Mouse (Mus musculus) olfactory bulb, adult 2 months (tissue): Measurements from ENCODE around the gene Med10. TPM values are rescaled to one million over a fixed set of nuclear protein-coding genes. Genes with fewer than 3 reads are reported as not detected.

Experiments
- H3K27ac ChIP-seq: fragments of 200-500 bp; 2 replicates; pipeline ENCODE4 v1.5.1; 2012; ENCODE audit warnings: low read depth, low read length; ENCODE audit not compliant: insufficient read depth
- H3K4me1 ChIP-seq: fragments of 200-500 bp; 2 replicates; pipeline ENCODE4 v1.6.1; 2012; ENCODE audit warnings: low read length; ENCODE audit not compliant: control insufficient read depth, insufficient read depth
- H3K4me3 ChIP-seq: fragments of 200-500 bp; 2 replicates; pipeline ENCODE4 v1.5.1; 2012; ENCODE audit warnings: mild to moderate bottlenecking, low read depth, low read length, moderate library complexity; ENCODE audit not compliant: insufficient read depth
- CTCF ChIP-seq: fragments of 200-500 bp; IDR thresholded peaks from 2 replicates; pipeline ENCODE4 v1.5.1; 2012; ENCODE audit warnings: low read depth, mild to moderate bottlenecking, low read length, moderate library complexity; ENCODE audit not compliant: insufficient read depth
- POLR2A ChIP-seq: fragments of 200-500 bp; IDR thresholded peaks from 2 replicates; pipeline ENCODE4 v1.6.1; 2012; ENCODE audit warnings: mild to moderate bottlenecking, low read depth, low read length, moderate library complexity; ENCODE audit not compliant: insufficient read depth
- WGBS: fragments of 180-500 bp; shearing (Covaris S2); methylation state at CpG from one replicate; pipeline ENCODE4 v1.1.7; 2018; 5-methylcytosine and 5-hydroxymethylcytosine counted together
- polyA plus RNA-seq: library from polyadenylated mRNA; stranded (reverse); fragments of >200 nt; gene quantifications from 2 replicates; pipeline ENCODE4 v1.2.4, GENCODE M21; 2012; ENCODE audit warnings: low replicate concordance; ENCODE audit not compliant: missing spikeins, insufficient read depth, insufficient read length

Gene Med10
- not detected in 2 replicates for polyA plus RNA-seq

- no peak for TF ChIP-seq POLR2A
- TF ChIP-seq CTCF = no peak
- WGBS = 78% methylated on average over 5 of the region's 5 CpGs
- H3K4me3 ChIP-seq = no peak within 1 kb of the TSS
- H3K4me1 ChIP-seq = no peaks in the 10 kb centered on the region
- H3K27ac ChIP-seq = no peak within 1 kb of the TSS
These were observed at the start of gene Med10 for GRCm38 (mm10) chr13:69802095-69802494. Med10 (plus strand) TSS chr13:69802395.

GRCm38 (mm10) chr13:69752875-69753274, 49.3 kb upstream of the Med10 start:
- WGBS = 90% methylated on average over 2 of the region's 2 CpGs
- TF ChIP-seq POLR2A (no peak), CTCF (no peak)
- Histone ChIP-seq H3K4me3 (no peak overlapping the region), H3K27ac (no peak overlapping the region), H3K4me1 (peaks cover 5% of the 10 kb centered on the region; the same call in 1 of the 2 replicates)

- 43% methylated on average over 6 of the region's 6 CpGs for whole genome bisulfite sequencing
- no peak overlapping the region for H3K27ac ChIP-seq
- H3K4me1 ChIP-seq = peaks cover 9% of the 10 kb centered on the region
- H3K4me3 ChIP-seq = no peak overlapping the region
- no peak for TF ChIP-seq CTCF
- no peak for TF ChIP-seq POLR2A
These were observed 43.2 kb upstream of the Med10 start for GRCm38 (mm10) chr13:69758979-69759378.

GRCm38 (mm10) chr13:69761393-69761792, 40.8 kb upstream of the Med10 start:
- H3K4me3 ChIP-seq = no peak overlapping the region
- 19% methylated on average over 10 of the region's 10 CpGs for WGBS
- H3K4me1 ChIP-seq = peaks cover 17% of the 10 kb centered on the region
- peak overlapping the region; percentile 73 for H3K27ac ChIP-seq
- no peak for TF ChIP-seq POLR2A

- Histone ChIP-seq H3K4me1 (peaks cover 31% of the 10 kb centered on the region), H3K4me3 (no peak overlapping the region), H3K27ac (no peak overlapping the region)
- 51% methylated on average over 9 of the region's 9 CpGs for WGBS
- no peak for TF ChIP-seq CTCF
These were observed 37.5 kb upstream of the Med10 start for GRCm38 (mm10) chr13:69764646-69765045.

- Histone ChIP-seq H3K4me3 (no peak overlapping the region), H3K4me1 (peaks cover 38% of the 10 kb centered on the region), H3K27ac (peak overlapping the region; percentile 16; the same call in 1 of the 2 replicates)
- TF ChIP-seq CTCF = no peak
- TF ChIP-seq POLR2A = no peak
- 73% methylated on average over 10 of the region's 10 CpGs for WGBS
These were observed 34.0 kb upstream of the Med10 start for GRCm38 (mm10) chr13:69768152-69768551.

- H3K27ac ChIP-seq = peak overlapping the region; percentile 90
- peaks cover 32% of the 10 kb centered on the region for H3K4me1 ChIP-seq
- no peak for TF ChIP-seq POLR2A
- no peak for TF ChIP-seq CTCF
- no peak overlapping the region for H3K4me3 ChIP-seq
- 43% methylated on average over 12 of the region's 12 CpGs for WGBS
These were observed 31.4 kb upstream of the Med10 start for GRCm38 (mm10) chr13:69770538-69771456.

GRCm38 (mm10) chr13:69772358-69772757, 29.8 kb upstream of the Med10 start:
- no peak for TF ChIP-seq CTCF
- TF ChIP-seq POLR2A = no peak
- no peak overlapping the region for H3K4me3 ChIP-seq
- 83% methylated on average over 4 of the region's 4 CpGs for WGBS

GRCm38 (mm10) chr13:69778221-69778620, 24.0 kb upstream of the Med10 start:
- peak overlapping the region; percentile 15; the same call in 1 of the 2 replicates for H3K27ac ChIP-seq
- peaks cover 7% of the 10 kb centered on the region; the same call in 1 of the 2 replicates for H3K4me1 ChIP-seq
- 64% methylated on average over 19 of the region's 19 CpGs for WGBS
- TF ChIP-seq POLR2A (no peak), CTCF (no peak)
- peak overlapping the region; percentile 11 for H3K4me3 ChIP-seq

More at GRCm38 (mm10) chr13:69772358-69772757, 29.8 kb upstream of the Med10 start:
- Histone ChIP-seq H3K27ac (no peak overlapping the region), H3K4me1 (peaks cover 29% of the 10 kb centered on the region)
